In genomic region chr5:13579123-13579522, GRCm38 (mm10) we compare ENCODE assay signal across 20 mouse cellular contexts.
DNase-seq lines count a peak whose midpoint lies in the region; ATAC-seq and TF ChIP-seq lines count a peak whose summit lies in the region.
"Had no signal": no experiment of that assay in that cellular context is flagged by ENCODE, and none has a peak within 500 bp of the region (broad histone marks: within the 10 kb centered on the region; RNA-seq: fewer than 3 reads in every experiment).

No protein-coding gene starts in this region.

- H3K27ac ChIP-seq in hindbrain, postnatal 0 days = no peak overlapping the region
- H3K27ac ChIP-seq in hindbrain, embryonic 10.5 days = no peak overlapping the region
- H3K27ac ChIP-seq: embryonic facial prominence, embryonic 13.5 days; forebrain, embryonic 13.5 days; gastrocnemius, adult 2 months; heart, embryonic 13.5 days; hindbrain, embryonic 13.5 days had no signal

- no peak overlapping the region for H3K4me2 ChIP-seq in hindbrain, postnatal 0 days (ENCODE audit: low read depth, low read length)
- H3K4me2 ChIP-seq: embryonic facial prominence, embryonic 13.5 days; forebrain, embryonic 13.5 days; heart, embryonic 13.5 days; hindbrain, embryonic 13.5 days had no signal

- TF ChIP-seq CTCF in hindbrain, postnatal 0 days (IDR thresholded peaks at IDR 0.05; ENCODE audit: low read depth) = no peak
- no peak for TF ChIP-seq CTCF in brain, embryonic 14.5 days (IDR thresholded peaks at IDR 0.05; ENCODE audit: borderline replicate concordance, extremely low read depth, insufficient read depth, insufficient read length)
- no peak for TF ChIP-seq CTCF in lung, adult 2 months (IDR thresholded peaks at IDR 0.05; ENCODE audit: insufficient read depth, low read length)

- H3K36me3 ChIP-seq in hindbrain, postnatal 0 days (ENCODE audit: insufficient read depth, low read length) = no peaks in the 10 kb centered on the region
- H3K36me3 ChIP-seq in hindbrain, embryonic 10.5 days = no peaks in the 10 kb centered on the region
- H3K36me3 ChIP-seq: embryonic facial prominence, embryonic 13.5 days; heart, embryonic 13.5 days; hindbrain, embryonic 13.5 days had no signal

- no peaks in the 10 kb centered on the region for H3K4me1 ChIP-seq in hindbrain, postnatal 0 days (ENCODE audit: insufficient read depth, low read length)
- H3K4me1 ChIP-seq in hindbrain, embryonic 10.5 days (replicated peaks) = 0 out of 2 replicates have a peak, but pooled peaks cover 3% of the 10 kb centered on the region
- H3K4me1 ChIP-seq in lung, adult 2 months (ENCODE audit: control insufficient read depth, insufficient read depth, low read length) = no peaks in the 10 kb centered on the region
- H3K4me1 ChIP-seq: embryonic facial prominence, embryonic 13.5 days; forebrain, embryonic 13.5 days; heart, embryonic 13.5 days; hindbrain, embryonic 13.5 days had no signal

- H3K27me3 ChIP-seq in hindbrain, postnatal 0 days (ENCODE audit: insufficient read depth, low read length) = no peaks in the 10 kb centered on the region
- no peaks in the 10 kb centered on the region for H3K27me3 ChIP-seq in hindbrain, embryonic 10.5 days (ENCODE audit: insufficient read depth, poor library complexity, severe bottlenecking)
- H3K27me3 ChIP-seq: embryonic facial prominence, embryonic 13.5 days; heart, embryonic 13.5 days had no signal

- H3K4me3 ChIP-seq in hindbrain, postnatal 0 days (ENCODE audit: low read length) = no peak overlapping the region
- no peak overlapping the region for H3K4me3 ChIP-seq in hindbrain, embryonic 10.5 days
- H3K4me3 ChIP-seq in lung, adult 2 months (replicated peaks; ENCODE audit: extremely low read depth, low read depth, low read length) = no peak overlapping the region
- H3K4me3 ChIP-seq: embryonic facial prominence, embryonic 13.5 days; forebrain, embryonic 13.5 days; gastrocnemius, adult 2 months; heart, embryonic 13.5 days; hindbrain, embryonic 13.5 days had no signal

- no peak overlapping the region for H3K9ac ChIP-seq in hindbrain, postnatal 0 days (replicated peaks; ENCODE audit: low read length)
- H3K9ac ChIP-seq: embryonic facial prominence, embryonic 13.5 days; forebrain, embryonic 13.5 days; forebrain, postnatal 0 days; heart, embryonic 13.5 days; hindbrain, embryonic 13.5 days had no signal

- no peak for TF ChIP-seq POLR2A in brain, embryonic 14.5 days (IDR thresholded peaks at IDR 0.05; ENCODE audit: borderline replicate concordance, extremely low read depth, insufficient read depth, insufficient read length, poor library complexity, severe bottlenecking)
- TF ChIP-seq POLR2A in lung, adult 2 months (IDR thresholded peaks at IDR 0.05; ENCODE audit: borderline replicate concordance, extremely low read depth, low read depth, low read length) = no peak

- no peaks in the 10 kb centered on the region for H3K9me3 ChIP-seq in hindbrain, postnatal 0 days (ENCODE audit: low read length)
- H3K9me3 ChIP-seq in hindbrain, embryonic 10.5 days = no peaks in the 10 kb centered on the region
- H3K9me3 ChIP-seq: embryonic facial prominence, embryonic 13.5 days; forebrain, embryonic 13.5 days; heart, embryonic 13.5 days; hindbrain, embryonic 13.5 days had no signal

- no peak for ATAC-seq in cerebellum, adult (ENCODE audit: insufficient number of reproducible peaks, low FRiP score, low TSS enrichment)
- no peak for ATAC-seq in hindbrain, postnatal 0 days
- ATAC-seq: forebrain, embryonic 13.5 days; forebrain, postnatal 0 days; intestine, embryonic 16.5 days had no signal

- WGBS in hindbrain, postnatal 0 days = 45% methylated on average over 2 of the region's 2 CpGs
- 63% methylated on average over 2 of the region's 2 CpGs for WGBS in hindbrain, embryonic 10.5 days
- WGBS in lung, adult 2 months = 90% methylated on average over 2 of the region's 2 CpGs

- DNase-seq in cerebellum, postnatal 14 days = peak; percentile 68 to 78
- peak; percentile 70 for DNase-seq in hindbrain, postnatal 0 days (ENCODE audit: low spot score)
- DNase-seq in hindbrain, embryonic 10.5 days (ENCODE audit: low spot score) = no peak
- DNase-seq in brain, embryonic 14.5 days (ENCODE audit: low read depth) = peak; percentile 32
- no peak for DNase-seq in heart, adult 9 months (ENCODE audit: low spot score in 2 of 2)
- DNase-seq in lung, adult 2 months = no peak
- DNase-seq: adrenal gland, adult 2 months; adrenal gland, postnatal 25 days; cerebellum, adult 11-12 months; cerebellum, adult 9-10 months; forebrain, postnatal 0 days; gastrocnemius, postnatal 25 days; heart, postnatal 36 days had no signal

Comparison
In these comparisons a context has a peak if more than half of its experiments do, and no peak if none do; other contexts are left out.
1. DNase-seq: peak in cerebellum, postnatal 14 days (2 of 2), hindbrain, postnatal 0 days (single experiment) and brain, embryonic 14.5 days (single experiment); none in hindbrain, embryonic 10.5 days (single experiment), heart, adult 9 months (0 of 2) and lung, adult 2 months (single experiment).